Mouse (Mus musculus) hindbrain, embryonic 13.5 days (tissue): ENCODE results near the gene Capn12. TPM values are rescaled to one million over a fixed set of nuclear protein-coding genes. Genes with fewer than 3 reads are reported as not detected.

Source experiments
- ATAC-seq: fragments of 200-750 bp; cut with Nextera tagmentation; 2 replicates; pipeline ENCODE4 v1.8.0; 2017; ENCODE audit warnings: moderate TSS enrichment; ENCODE audit not compliant: low FRiP score
- H3K27ac ChIP-seq: fragments of 300-500 bp; sonication (generic); 2 replicates; pipeline ENCODE4 v1.5.1; 2015; ENCODE audit warnings: inconsistent platforms, mild to moderate bottlenecking, moderate library complexity
- H3K27me3 ChIP-seq: fragments of 300-500 bp; sonication (generic); 2 replicates; pipeline ENCODE4 v1.6.1; 2015; ENCODE audit warnings: mild to moderate bottlenecking, inconsistent platforms
- H3K36me3 ChIP-seq: fragments of 300-500 bp; sonication (generic); 2 replicates; pipeline ENCODE4 v1.6.1; 2015; ENCODE audit warnings: mild to moderate bottlenecking, inconsistent platforms
- H3K4me1 ChIP-seq: fragments of 300-500 bp; sonication (generic); replicated peaks from 2 replicates; pipeline ENCODE4 v1.6.1; 2015; ENCODE audit warnings: inconsistent platforms
- H3K4me2 ChIP-seq: fragments of 300-500 bp; sonication (generic); 2 replicates; pipeline ENCODE4 v1.6.1; 2015; ENCODE audit warnings: inconsistent platforms, mild to moderate bottlenecking, moderate library complexity
- H3K4me3 ChIP-seq: fragments of 300-500 bp; sonication (generic); 2 replicates; pipeline ENCODE4 v1.5.1; 2015; ENCODE audit warnings: mild to moderate bottlenecking, inconsistent platforms
- H3K9ac ChIP-seq: fragments of 300-500 bp; sonication (generic); 2 replicates; pipeline ENCODE4 v1.6.1; 2015; ENCODE audit warnings: mild to moderate bottlenecking, inconsistent platforms
- H3K9me3 ChIP-seq: fragments of 300-500 bp; sonication (generic); 2 replicates; pipeline ENCODE4 v1.6.1; 2016; ENCODE audit warnings: inconsistent platforms
- WGBS: fragments of 180-500 bp; shearing (Covaris S2); methylation state at CpG from one replicate; pipeline ENCODE4 v1.1.7; 2015; 5-methylcytosine and 5-hydroxymethylcytosine counted together
- polyA plus RNA-seq: library from polyadenylated mRNA; unstranded; fragments of >200 nt; fragmentation: Nextera tagmentation; extraction: Ambion mirVana; gene quantifications from 2 replicates; pipeline ENCODE4 v1.2.1, GENCODE M21; 2015

Gene Capn12
- polyA plus RNA-seq, 1 experiment from 2014 or later = 0.43 TPM

GRCm38 (mm10) chr7:28903778-28904177 is 22.6 kb downstream of the Capn12 start:
- Histone ChIP-seq H3K4me1 (no peaks in the 10 kb centered on the region), H3K27me3 (no peaks in the 10 kb centered on the region), H3K27ac (no peak overlapping the region), H3K9ac (no peak overlapping the region; the same call in 1 of the 2 replicates), H3K4me2 (no peak overlapping the region), H3K9me3 (no peaks in the 10 kb centered on the region), H3K36me3 (peaks cover 100% of the 10 kb centered on the region), H3K4me3 (no peak overlapping the region)
- no peak for ATAC-seq
- WGBS = 88% methylated on average over 10 of the region's 10 CpGs

- no peak for ATAC-seq
- Histone ChIP-seq H3K4me2 (no peak overlapping the region), H3K27ac (no peak overlapping the region), H3K27me3 (no peaks in the 10 kb centered on the region), H3K36me3 (peaks cover 98% of the 10 kb centered on the region), H3K4me1 (no peaks in the 10 kb centered on the region), H3K4me3 (no peak overlapping the region), H3K9ac (no peak overlapping the region), H3K9me3 (no peaks in the 10 kb centered on the region)
- 95% methylated on average over 5 of the region's 5 CpGs for WGBS
Observed at GRCm38 (mm10) chr7:28907195-28907594, 26.0 kb downstream of the Capn12 start.

- H3K9me3 ChIP-seq = no peaks in the 10 kb centered on the region
- H3K27ac ChIP-seq = peak overlapping the region; percentile 48
- no peak overlapping the region for H3K9ac ChIP-seq
- no peak overlapping the region for H3K4me3 ChIP-seq
- H3K4me2 ChIP-seq = no peak overlapping the region
- H3K27me3 ChIP-seq = no peaks in the 10 kb centered on the region
- peaks cover 98% of the 10 kb centered on the region for H3K36me3 ChIP-seq
- 86% methylated on average over 4 of the region's 4 CpGs for WGBS
- H3K4me1 ChIP-seq = no peaks in the 10 kb centered on the region
- ATAC-seq = no peak
Observed at GRCm38 (mm10) chr7:28911632-28912031, 30.4 kb downstream of the Capn12 start.

- WGBS = 73% methylated on average over 11 of the region's 11 CpGs
- Histone ChIP-seq H3K27me3 (no peaks in the 10 kb centered on the region), H3K9ac (no peak overlapping the region), H3K4me1 (peaks cover 7% of the 10 kb centered on the region), H3K4me2 (no peak overlapping the region), H3K36me3 (peaks cover 97% of the 10 kb centered on the region), H3K4me3 (no peak overlapping the region), H3K27ac (no peak overlapping the region), H3K9me3 (no peaks in the 10 kb centered on the region)
- ATAC-seq = no peak
Observed at GRCm38 (mm10) chr7:28913171-28913570, 31.9 kb downstream of the Capn12 start.

- H3K36me3 ChIP-seq = peaks cover 76% of the 10 kb centered on the region
Observed at GRCm38 (mm10) chr7:28916491-28916890, 35.3 kb downstream of the Capn12 start.

GRCm38 (mm10) chr7:28917503-28918426 is 36.5 kb downstream of the Capn12 start:
- Histone ChIP-seq H3K36me3 (peaks cover 63% of the 10 kb centered on the region), H3K9ac (no peak overlapping the region), H3K9me3 (no peaks in the 10 kb centered on the region), H3K27ac (0 out of 2 replicates have a peak overlapping the region, but pooled peaks have one; percentile 0), H3K4me2 (no peak overlapping the region), H3K27me3 (no peaks in the 10 kb centered on the region), H3K4me3 (no peak overlapping the region), H3K4me1 (peaks cover 50% of the 10 kb centered on the region)
- 73% methylated on average over 10 of the region's 10 CpGs for WGBS
- ATAC-seq = no peak

More at GRCm38 (mm10) chr7:28916491-28916890, 35.3 kb downstream of the Capn12 start:
- H3K4me3 ChIP-seq = no peak overlapping the region
- ATAC-seq = no peak
- no peak overlapping the region for H3K27ac ChIP-seq
- no peak overlapping the region for H3K9ac ChIP-seq
- no peak overlapping the region for H3K4me2 ChIP-seq
- no peaks in the 10 kb centered on the region for H3K9me3 ChIP-seq
- H3K27me3 ChIP-seq = no peaks in the 10 kb centered on the region
- H3K4me1 ChIP-seq = peaks cover 37% of the 10 kb centered on the region

- H3K36me3 ChIP-seq = peaks cover 56% of the 10 kb centered on the region
- H3K4me1 ChIP-seq = peaks cover 58% of the 10 kb centered on the region
- H3K27ac ChIP-seq = no peak overlapping the region
- H3K4me2 ChIP-seq = no peak overlapping the region
- H3K9ac ChIP-seq = no peak overlapping the region
- H3K4me3 ChIP-seq = no peak overlapping the region
- ATAC-seq = no peak
- WGBS = 77% methylated on average over 8 of the region's 8 CpGs
- H3K27me3 ChIP-seq = no peaks in the 10 kb centered on the region
- H3K9me3 ChIP-seq = no peaks in the 10 kb centered on the region
Observed at GRCm38 (mm10) chr7:28918540-28918939, 37.3 kb downstream of the Capn12 start.

GRCm38 (mm10) chr7:28919815-28920214 is 38.6 kb downstream of the Capn12 start:
- H3K36me3 ChIP-seq = peaks cover 43% of the 10 kb centered on the region
- H3K27me3 ChIP-seq = no peaks in the 10 kb centered on the region
- WGBS = 39% methylated on average over 6 of the region's 6 CpGs
- no peak overlapping the region for H3K4me3 ChIP-seq
- H3K9me3 ChIP-seq = no peaks in the 10 kb centered on the region
- peak; percentile 59 for ATAC-seq
- H3K4me2 ChIP-seq = no peak overlapping the region
- H3K27ac ChIP-seq = peak overlapping the region; percentile 62
- peaks cover 70% of the 10 kb centered on the region for H3K4me1 ChIP-seq
- H3K9ac ChIP-seq = no peak overlapping the region

GRCm38 (mm10) chr7:28921178-28921577 is 40.0 kb downstream of the Capn12 start:
- 93% methylated on average over 3 of the region's 3 CpGs for WGBS
- no peak overlapping the region for H3K4me3 ChIP-seq
- H3K27ac ChIP-seq = no peak overlapping the region
- no peaks in the 10 kb centered on the region for H3K9me3 ChIP-seq
- no peak overlapping the region for H3K4me2 ChIP-seq
- H3K9ac ChIP-seq = no peak overlapping the region
- no peaks in the 10 kb centered on the region for H3K27me3 ChIP-seq
- peaks cover 82% of the 10 kb centered on the region for H3K4me1 ChIP-seq
- peaks cover 29% of the 10 kb centered on the region for H3K36me3 ChIP-seq
- ATAC-seq = no peak

- Histone ChIP-seq H3K36me3 (peaks cover 22% of the 10 kb centered on the region), H3K4me1 (peaks cover 84% of the 10 kb centered on the region), H3K9ac (0 out of 2 replicates have a peak overlapping the region, but pooled peaks have one; percentile 10), H3K27ac (peak overlapping the region; percentile 76), H3K9me3 (no peaks in the 10 kb centered on the region), H3K4me3 (no peak overlapping the region), H3K27me3 (no peaks in the 10 kb centered on the region), H3K4me2 (no peak overlapping the region)
- WGBS = 80% methylated on average over 8 of the region's 8 CpGs
- no peak for ATAC-seq
Observed at GRCm38 (mm10) chr7:28921722-28922465, 40.7 kb downstream of the Capn12 start.

- H3K36me3 ChIP-seq = peaks cover 16% of the 10 kb centered on the region
- no peak overlapping the region for H3K4me3 ChIP-seq
- 0 out of 2 replicates have a peak overlapping the region, but pooled peaks have one; percentile 40 for H3K9ac ChIP-seq
- H3K27me3 ChIP-seq = no peaks in the 10 kb centered on the region
- peak overlapping the region; percentile 76 for H3K27ac ChIP-seq
- H3K4me1 ChIP-seq = peaks cover 79% of the 10 kb centered on the region
- ATAC-seq = no peak
- 63% methylated on average over 4 of the region's 4 CpGs for WGBS
- H3K4me2 ChIP-seq = no peak overlapping the region
- no peaks in the 10 kb centered on the region for H3K9me3 ChIP-seq
Observed at GRCm38 (mm10) chr7:28922606-28923005, 41.4 kb downstream of the Capn12 start.

- H3K36me3 ChIP-seq = 0 out of 2 replicates have a peak, but pooled peaks cover 5% of the 10 kb centered on the region
- H3K4me1 ChIP-seq = peaks cover 70% of the 10 kb centered on the region
- no peaks in the 10 kb centered on the region for H3K27me3 ChIP-seq
- WGBS = 1% methylated on average over 4 of the region's 4 CpGs
- peak overlapping the region; percentile 40; the same call in 1 of the 2 replicates for H3K9ac ChIP-seq
- H3K27ac ChIP-seq = peak overlapping the region; percentile 76
- no peak overlapping the region for H3K4me2 ChIP-seq
- peak; percentile 11; the same call in 1 of the 2 replicates for ATAC-seq
- H3K4me3 ChIP-seq = no peak overlapping the region
- H3K9me3 ChIP-seq = no peaks in the 10 kb centered on the region
Observed at GRCm38 (mm10) chr7:28923865-28924291, 42.7 kb downstream of the Capn12 start.
